Mouse (Mus musculus) CH12.LX (cell line): ENCODE results near the gene Lurap1. TPM values are rescaled to one million over a fixed set of nuclear protein-coding genes. Genes with fewer than 3 reads are reported as not detected.

ENCODE experiments used
- DNase-seq: peaks from one replicate; pipeline ENCODE4 v3.0.0-alpha.2; 2013; ENCODE audit errors: extremely low read depth
- H3K27ac ChIP-seq: 2 replicates; pipeline ENCODE4 v1.5.1; 2012; ENCODE audit warnings: low read depth, mild to moderate bottlenecking, control low read depth, moderate library complexity; ENCODE audit not compliant: insufficient read depth
- H3K27me3 ChIP-seq: replicated peaks from 2 replicates; pipeline ENCODE3; 2012; ENCODE audit warnings: inconsistent platforms
- H3K36me3 ChIP-seq, 2 experiments: replicated peaks in 1 of 2; 2 replicates each; pipeline versions ENCODE3 to v1.6.1; 2012; ENCODE audit warnings: inconsistent platforms in 1 of 2, low read length in 1 of 2, mild to moderate bottlenecking in 1 of 2, mixed read lengths in 1 of 2, moderate library complexity in 1 of 2; ENCODE audit not compliant: control insufficient read depth in 1 of 2, insufficient read depth in 1 of 2
- H3K4me1 ChIP-seq, 2 experiments: 2 replicates each; pipeline ENCODE4 v1.6.1; 2012; ENCODE audit warnings: inconsistent platforms in 1 of 2, moderate library complexity in 1 of 2; ENCODE audit not compliant: insufficient read depth in 2 of 2, control insufficient read depth in 1 of 2
- H3K4me2 ChIP-seq: 2 replicates; pipeline ENCODE4 v1.6.1; 2012; ENCODE audit warnings: low read depth, mild to moderate bottlenecking, control low read depth; ENCODE audit not compliant: poor library complexity, insufficient read depth, severe bottlenecking
- H3K4me3 ChIP-seq, 3 experiments: fragments of 150-350 bp in 1 of 3; sonication (generic) in 1 of 3; replicated peaks in 1 of 3; 2 replicates each; pipeline versions ENCODE3 to v1.5.1; 2011 to 2012; ENCODE audit warnings: low read depth in 2 of 3, low read length in 2 of 3, mild to moderate bottlenecking in 2 of 3, moderate library complexity in 2 of 3, control low read depth in 1 of 3, improper control_type of control experiment in 1 of 3, inconsistent platforms in 1 of 3, mixed read lengths in 1 of 3; ENCODE audit not compliant: poor library complexity in 1 of 3
- H3K79me2 ChIP-seq: replicated peaks from 2 replicates; pipeline ENCODE4 v1.6.1; 2012; ENCODE audit warnings: mild to moderate bottlenecking, moderate library complexity; ENCODE audit not compliant: control insufficient read depth, poor library complexity, insufficient read depth, severe bottlenecking; ENCODE audit errors: extremely low read depth
- H3K9ac ChIP-seq: 2 replicates; pipeline ENCODE4 v1.6.1; 2012; ENCODE audit warnings: low read depth, mild to moderate bottlenecking, control low read depth, moderate library complexity; ENCODE audit not compliant: insufficient read depth
- H3K9me3 ChIP-seq: replicated peaks from 2 replicates; pipeline ENCODE3; 2012; ENCODE audit warnings: low read length, inconsistent platforms, mixed read lengths
- BHLHE40 ChIP-seq: IDR thresholded peaks from 2 replicates; pipeline ENCODE4 v1.6.1; 2011; ENCODE audit warnings: mild to moderate bottlenecking, low read depth, low read length, improper control_type of control experiment
- CHD2 ChIP-seq: IDR thresholded peaks from 2 replicates; pipeline ENCODE4 v1.6.1; 2011; ENCODE audit warnings: low read length, improper control_type of control experiment
- ELF1 ChIP-seq: IDR thresholded peaks from 2 replicates; pipeline ENCODE4 v1.6.1; 2014; ENCODE audit warnings: low read depth, mild to moderate bottlenecking, inconsistent platforms, low read length, improper control_type of control experiment
- EP300 ChIP-seq: IDR thresholded peaks from 2 replicates; pipeline ENCODE4 v1.6.1; 2011; ENCODE audit warnings: low read length, improper control_type of control experiment
- ETS1 ChIP-seq: conservative IDR thresholded peaks from 2 replicates; pipeline ENCODE4 v1.6.1; 2012; ENCODE audit warnings: low read depth, mild to moderate bottlenecking, inconsistent platforms, low read length, improper control_type of control experiment, moderate library complexity
- GABPA ChIP-seq: IDR thresholded peaks from 2 replicates; pipeline ENCODE4 v1.6.1; 2012; ENCODE audit warnings: low read depth, low read length, improper control_type of control experiment, inconsistent platforms; ENCODE audit not compliant: insufficient replicate concordance
- JUN ChIP-seq: IDR thresholded peaks from 2 replicates; pipeline ENCODE4 v1.6.1; 2011; ENCODE audit warnings: low read depth, mild to moderate bottlenecking, low read length, improper control_type of control experiment, moderate library complexity; ENCODE audit not compliant: insufficient read depth
- JUND ChIP-seq: conservative IDR thresholded peaks from 2 replicates; pipeline ENCODE4 v1.6.1; 2011; ENCODE audit warnings: low read depth, low read length, improper control_type of control experiment
- KAT2A ChIP-seq: IDR thresholded peaks from 2 replicates; pipeline ENCODE4 v1.6.1; 2012; ENCODE audit warnings: low read length, improper control_type of control experiment, inconsistent platforms; ENCODE audit not compliant: insufficient replicate concordance
- MAFK ChIP-seq: IDR thresholded peaks from 2 replicates; pipeline ENCODE4 v1.6.1; 2011; ENCODE audit warnings: low read length, improper control_type of control experiment; ENCODE audit not compliant: insufficient replicate concordance
- MAX ChIP-seq: IDR thresholded peaks from 2 replicates; pipeline ENCODE4 v1.6.1; 2011; ENCODE audit warnings: low read length, improper control_type of control experiment
- MAZ ChIP-seq: IDR thresholded peaks from 2 replicates; pipeline ENCODE4 v1.6.1; 2012; ENCODE audit warnings: low read depth, mild to moderate bottlenecking, inconsistent platforms, low read length, improper control_type of control experiment, moderate library complexity
- MEF2A ChIP-seq: IDR thresholded peaks from 2 replicates; pipeline ENCODE4 v1.6.1; 2014; ENCODE audit warnings: low read depth, mild to moderate bottlenecking, inconsistent platforms, low read length, improper control_type of control experiment, borderline replicate concordance
- MXI1 ChIP-seq: IDR thresholded peaks from 2 replicates; pipeline ENCODE4 v1.6.1; 2011; ENCODE audit warnings: mild to moderate bottlenecking, low read depth, low read length, improper control_type of control experiment
- RAD21 ChIP-seq: IDR thresholded peaks from 2 replicates; pipeline ENCODE4 v1.6.1; 2011; ENCODE audit warnings: low read depth, mild to moderate bottlenecking, low read length, improper control_type of control experiment, moderate library complexity
- RCOR1 ChIP-seq: conservative IDR thresholded peaks from 2 replicates; pipeline ENCODE4 v1.6.1; 2012; ENCODE audit warnings: low read depth, mild to moderate bottlenecking, inconsistent platforms, low read length, improper control_type of control experiment
- SIN3A ChIP-seq: IDR thresholded peaks from 2 replicates; pipeline ENCODE4 v1.6.1; 2012; ENCODE audit warnings: low read length, improper control_type of control experiment, inconsistent platforms
- SMC3 ChIP-seq: IDR thresholded peaks from 2 replicates; pipeline ENCODE4 v1.6.1; 2011; ENCODE audit warnings: low read depth, low read length, improper control_type of control experiment
- TBP ChIP-seq: conservative IDR thresholded peaks from 2 replicates; pipeline ENCODE4 v1.6.1; 2011; ENCODE audit warnings: low read depth, low read length, improper control_type of control experiment
- TCF12 ChIP-seq: IDR thresholded peaks from 2 replicates; pipeline ENCODE4 v1.6.1; 2014; ENCODE audit warnings: low read depth, mild to moderate bottlenecking, inconsistent platforms, low read length, improper control_type of control experiment
- USF1 ChIP-seq: IDR thresholded peaks from 2 replicates; pipeline ENCODE4 v1.6.1; 2014; ENCODE audit warnings: low read depth, mild to moderate bottlenecking, inconsistent platforms, low read length, improper control_type of control experiment
- ZC3H11A ChIP-seq: IDR thresholded peaks from 2 replicates; pipeline ENCODE4 v1.6.1; 2012; ENCODE audit warnings: low read depth, mild to moderate bottlenecking, inconsistent platforms, low read length, improper control_type of control experiment
- ZKSCAN1 ChIP-seq: IDR thresholded peaks from 2 replicates; pipeline ENCODE4 v1.6.1; 2012; ENCODE audit warnings: low read depth, inconsistent platforms, low read length, improper control_type of control experiment, borderline replicate concordance
- dilution Hi-C: fragments of 300-500 bp; cut with MboI; formaldehyde crosslinking; loops from 2 replicates; pipeline ENCODE4 v1.14.3; 2020; ENCODE audit warnings: low sequenced_read_pairs; ENCODE audit not compliant: extremely low pct_unique_long_range_greater_than_20kb, extremely low pct_ligation_motif_present
- in situ Hi-C: fragments of 300-500 bp; cut with MboI; formaldehyde crosslinking; loops from 3 replicates; pipeline ENCODE4 v1.14.3; 2019; ENCODE audit warnings: low sequenced_read_pairs, low pct_ligation_motif_present, low pct_unique_long_range_greater_than_20kb, mixed read lengths
- polyA plus RNA-seq: library from polyadenylated mRNA; unstranded; fragments of >175 nt; gene quantifications from 2 replicates; pipeline ENCODE4 v1.2.1, GENCODE M21; 2012; ENCODE audit warnings: low read depth; ENCODE audit not compliant: insufficient read length
- total RNA-seq, 2 experiments: library from RNA; depleted of rRNA; stranded (reverse); fragments of 300-350 nt in 1 of 2; fragments of >200 nt in 1 of 2; gene quantifications; 2 replicates each; pipeline ENCODE4 v1.2.3; 2012 to 2014

Gene Lurap1
- total and polyA plus RNA-seq, 3 experiments = 0.10 TPM; not detected in 2

DNA sequence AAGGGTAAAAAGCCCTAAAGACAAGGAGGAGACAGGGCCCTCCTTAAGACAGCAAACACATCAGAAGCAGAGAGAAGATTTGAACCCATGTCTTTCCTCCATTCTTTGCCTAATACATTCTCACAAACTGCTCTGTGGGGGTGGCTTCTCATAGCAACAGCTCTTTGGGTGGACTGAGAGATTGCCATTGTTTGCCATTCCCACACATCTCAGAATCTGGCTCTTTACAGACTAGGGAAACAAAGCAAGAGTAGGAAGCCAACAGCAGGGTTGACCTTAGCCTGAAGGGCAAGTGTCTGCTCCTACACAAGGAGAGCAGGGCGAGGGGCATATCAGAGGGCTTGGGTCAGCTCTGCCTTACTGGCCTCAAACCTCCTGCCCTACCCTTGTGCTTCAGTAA, 9.4 kb downstream of the Lurap1 start:
- TF ChIP-seq GABPA = no peak
- no peak for TF ChIP-seq EP300
- TF ChIP-seq USF1 = no peak
- no peak for TF ChIP-seq RAD21
- no peak for TF ChIP-seq JUND
- TF ChIP-seq TBP = no peak
- TF ChIP-seq MAFK = no peak
- TF ChIP-seq MAZ = no peak
- no peak for TF ChIP-seq ELF1
- no peak for TF ChIP-seq RCOR1
- TF ChIP-seq JUN = no peak
- no peak for TF ChIP-seq MAX
- TF ChIP-seq KAT2A = no peak
- no peak for TF ChIP-seq ZKSCAN1
- no peak for TF ChIP-seq SIN3A
- no peak for TF ChIP-seq MXI1
- no peak for TF ChIP-seq CHD2
- no peak for TF ChIP-seq ETS1
- TF ChIP-seq ZC3H11A = no peak
- no peaks in the 10 kb centered on the region for H3K36me3 ChIP-seq
- H3K4me3 ChIP-seq = no peak overlapping the region
- dilution Hi-C loops (no loop called here), in situ Hi-C loops (no loop called here)
- peaks cover 6 to 33% of the 10 kb centered on the region in 2 experiments for H3K4me1 ChIP-seq
- no peak overlapping the region for H3K4me2 ChIP-seq
- H3K9ac ChIP-seq = no peak overlapping the region
- H3K27ac ChIP-seq = no peak overlapping the region
- H3K27me3 ChIP-seq = peaks cover 3% of the 10 kb centered on the region
- H3K79me2 ChIP-seq = no peaks in the 10 kb centered on the region
- H3K9me3 ChIP-seq = no peaks in the 10 kb centered on the region
- no peak for DNase-seq

- Histone ChIP-seq H3K9me3 (no peaks in the 10 kb centered on the region), H3K4me3 (no peak overlapping the region), H3K4me2 (no peak overlapping the region), H3K79me2 (no peaks in the 10 kb centered on the region), H3K27ac (no peak overlapping the region), H3K9ac (no peak overlapping the region), H3K36me3 (no peaks in the 10 kb centered on the region), H3K27me3 (peaks cover 3% of the 10 kb centered on the region), H3K4me1 (peaks cover 6 to 34% of the 10 kb centered on the region in 2 experiments)
- peak; percentile 18; the same call in 1 of the 2 replicates for TF ChIP-seq ETS1
- TF ChIP-seq MEF2A = peak; percentile 69; the same call in 1 of the 2 replicates
- no peak for TF ChIP-seq JUND
- no peak for TF ChIP-seq TCF12
- TF ChIP-seq BHLHE40 = no peak
- no peak for TF ChIP-seq MAZ
- no peak for TF ChIP-seq SMC3
- no peak for DNase-seq
- in situ Hi-C loops (no loop called here), dilution Hi-C loops (no loop called here)
Observed at GRCm38 (mm10) chr4:116140801-116141574, 10.2 kb downstream of the Lurap1 start.
